Mouse (Mus musculus): ENCODE results near the gene Slc9a3r2. TPM values are rescaled to one million over a fixed set of nuclear protein-coding genes. Genes with fewer than 3 reads are reported as not detected.

Gene Slc9a3r2
- total RNA-seq, 2 experiments from 2014 or later: 27.8 to 52.9 TPM

- no peak for TF ChIP-seq CTCF (IDR thresholded peaks at IDR 0.05)
- Histone ChIP-seq H3K4me3 (no peak overlapping the region), H3K27ac (no peak overlapping the region)
- no peak for DNase-seq
- intact Hi-C loops (cut with DNase I): loop anchor here (1.0 kb wide), 1 partner anchor 115 kb away; no protein-coding TSS in a partner anchor
These were observed 4.8 kb upstream of the Slc9a3r2 start for GRCm38 (mm10) chr17:24654969-24655368.

DNA sequence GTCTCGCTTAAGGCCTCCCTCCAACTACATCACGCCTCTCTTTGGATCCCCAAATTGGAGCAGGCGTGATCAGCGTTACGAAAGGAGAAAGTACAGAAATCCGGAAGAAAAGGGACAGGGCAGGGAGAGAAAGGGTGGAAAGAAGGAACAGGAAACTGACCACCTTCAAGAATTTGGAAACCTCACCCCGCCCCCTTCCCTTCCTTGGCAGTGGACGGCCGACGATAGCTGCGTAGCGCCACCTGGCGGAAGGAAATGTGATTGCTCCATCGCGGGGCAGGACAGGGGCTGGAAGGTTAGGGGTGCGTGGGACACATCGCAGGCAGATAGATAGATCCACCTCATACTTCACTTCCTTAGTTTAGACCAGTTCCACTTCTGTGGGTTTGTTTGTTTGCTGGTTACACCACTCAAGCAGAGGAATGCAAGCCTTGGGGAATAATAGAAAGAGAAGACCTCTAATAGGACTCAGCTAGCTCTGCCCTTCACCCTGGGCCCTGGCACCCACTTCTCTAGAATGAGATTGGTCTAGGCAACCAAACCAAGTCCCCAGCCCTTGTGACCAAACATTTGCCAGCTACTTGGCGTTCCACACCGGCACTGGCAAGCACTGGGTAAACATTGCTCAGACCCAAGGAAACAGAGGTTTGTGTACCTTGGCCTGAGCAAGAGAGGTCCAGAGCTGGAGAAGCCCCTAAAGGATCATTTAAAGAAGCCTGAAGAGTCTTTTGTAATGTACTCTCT lies 4.0 kb upstream of the Slc9a3r2 start:
- intact Hi-C loops (cut with DNase I): loop anchor here (1.0 to 2.0 kb wide), 2 partner anchors 114 to 125 kb away; no protein-coding TSS in a partner anchor
- Histone ChIP-seq H3K27ac (0 out of 2 replicates have a peak overlapping the region, but pooled peaks have one; percentile 16), H3K4me3 (peak overlapping the region; percentile 54)
- peak; percentile 92 for TF ChIP-seq CTCF (IDR thresholded peaks at IDR 0.05)
- peak; percentile 80 for DNase-seq

GRCm38 (mm10) chr17:24651835-24652234 lies 1.7 kb upstream of the Slc9a3r2 start:
- TF ChIP-seq CTCF (IDR thresholded peaks at IDR 0.05): no peak
- no peak for DNase-seq
- intact Hi-C loops (cut with DNase I): loop anchor here (2.0 kb wide), 1 partner anchor 123 kb away; no protein-coding TSS in a partner anchor
- Histone ChIP-seq H3K27ac (peak overlapping the region; percentile 94), H3K4me3 (no peak overlapping the region)

GRCm38 (mm10) chr17:24650766-24651165 lies 639 bp upstream of the Slc9a3r2 start:
- DNase-seq: no peak
- H3K4me3 ChIP-seq: peak overlapping the region; percentile 83
- TF ChIP-seq CTCF (IDR thresholded peaks at IDR 0.05): no peak
- H3K27ac ChIP-seq: peak overlapping the region; percentile 94
- intact Hi-C loops (cut with DNase I): no loop called here

GRCm38 (mm10) chr17:24649581-24650069 lies 502 bp downstream of the Slc9a3r2 start:
- peak; percentile 70 for DNase-seq
- peak overlapping the region; percentile 94 for H3K27ac ChIP-seq
- intact Hi-C loops (cut with DNase I): no loop called here
- peak overlapping the region; percentile 83 for H3K4me3 ChIP-seq
- TF ChIP-seq CTCF (IDR thresholded peaks at IDR 0.05): no peak; the same call in 1 of the 2 replicates

DNA sequence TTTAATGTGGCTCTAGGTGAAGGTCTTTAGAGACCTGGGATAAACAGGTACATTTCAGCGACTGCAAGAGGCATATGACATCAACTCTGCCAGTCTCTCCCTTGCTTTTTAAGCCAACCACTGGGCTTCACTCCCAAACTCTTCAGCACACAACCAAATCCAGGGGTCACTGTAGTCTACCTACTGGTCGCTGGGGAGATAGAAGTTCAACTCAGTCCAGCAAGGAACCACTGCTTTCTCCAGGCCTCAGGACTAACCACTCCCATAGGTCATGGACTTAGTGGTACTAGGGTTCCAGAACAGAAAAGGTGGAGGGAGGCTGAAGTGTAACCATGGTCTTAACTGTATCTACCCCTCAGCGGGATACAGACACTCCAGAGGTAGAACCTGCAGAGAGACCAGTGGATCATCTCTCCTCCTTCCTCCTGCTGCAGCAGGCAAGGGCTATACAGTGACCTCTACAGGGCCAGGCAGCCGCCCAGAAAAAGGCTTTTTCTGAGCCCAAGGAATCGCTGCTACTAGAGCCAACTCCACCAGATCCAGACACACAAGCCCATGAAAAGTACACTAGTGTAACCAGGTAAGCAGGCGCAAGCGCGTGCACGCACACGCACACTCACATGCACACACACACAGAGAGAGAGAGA lies 1.3 kb downstream of the Slc9a3r2 start:
- H3K4me3 ChIP-seq: peak overlapping the region; percentile 83
- 0 out of 2 replicates have a peak, but pooled peaks have one; percentile 5 for TF ChIP-seq CTCF (IDR thresholded peaks at IDR 0.05)
- DNase-seq: no peak
- intact Hi-C loops (cut with DNase I): no loop called here
- H3K27ac ChIP-seq: peak overlapping the region; percentile 94

- peak overlapping the region; percentile 94 for H3K27ac ChIP-seq
- no peak for DNase-seq
- intact Hi-C loops (cut with DNase I): no loop called here
- TF ChIP-seq CTCF (IDR thresholded peaks at IDR 0.05): no peak
- H3K4me3 ChIP-seq: peak overlapping the region; percentile 83
These were observed 2.6 kb downstream of the Slc9a3r2 start for GRCm38 (mm10) chr17:24647493-24647892.

DNA sequence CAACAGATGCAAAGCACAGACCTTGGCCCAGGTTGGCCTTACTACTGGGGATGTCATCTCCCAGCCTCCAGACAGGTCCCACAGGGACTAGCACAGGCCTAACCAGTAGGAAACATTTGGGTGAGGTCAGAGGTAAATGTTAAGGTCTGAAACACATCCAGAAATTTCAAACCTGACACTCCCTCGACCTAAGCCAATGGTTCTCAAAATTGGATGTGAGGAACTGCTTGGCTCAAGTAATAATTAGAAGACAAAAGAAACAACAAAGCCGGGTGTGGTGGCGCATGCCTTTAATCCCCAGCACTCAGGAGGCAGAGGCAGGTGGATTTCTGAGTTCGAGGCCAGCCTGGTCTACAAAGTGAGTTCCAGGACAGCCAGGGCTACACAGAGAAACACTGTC lies 3.7 kb downstream of the Slc9a3r2 start:
- TF ChIP-seq CTCF (IDR thresholded peaks at IDR 0.05): no peak
- Histone ChIP-seq H3K4me3 (peak overlapping the region; percentile 83), H3K27ac (peak overlapping the region; percentile 94)
- DNase-seq: no peak
- intact Hi-C loops (cut with DNase I): no loop called here

DNA sequence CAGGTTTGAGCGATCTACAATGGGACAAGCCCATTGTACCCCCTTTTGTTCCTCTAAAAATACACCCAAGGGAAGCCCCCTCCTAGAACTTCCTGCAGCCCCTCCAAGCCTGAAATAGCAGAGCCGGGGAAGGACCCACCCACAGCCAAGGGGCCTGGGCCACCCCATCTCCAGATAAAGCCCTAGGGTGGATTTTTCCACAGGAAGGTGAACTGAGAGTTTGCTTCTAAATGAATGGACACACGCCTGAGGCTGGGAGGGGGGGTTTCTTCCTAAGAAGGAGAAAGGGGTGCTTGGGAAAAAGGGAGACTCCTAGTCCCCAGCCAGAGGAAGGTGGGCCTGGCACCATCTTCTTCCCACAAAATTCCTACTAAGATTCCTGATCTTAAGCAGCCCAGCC lies 4.2 kb downstream of the Slc9a3r2 start:
- peak overlapping the region; percentile 83 for H3K4me3 ChIP-seq
- peak overlapping the region; percentile 94 for H3K27ac ChIP-seq

GRCm38 (mm10) chr17:24644875-24645721 lies 5.0 kb downstream of the Slc9a3r2 start:
- intact Hi-C loops (cut with DNase I): no loop called here
- no peak for TF ChIP-seq CTCF (IDR thresholded peaks at IDR 0.05)
- peak; percentile 69 for DNase-seq
- Histone ChIP-seq H3K27ac (peak overlapping the region; percentile 94), H3K4me3 (peak overlapping the region; percentile 83)

More for the DNA sequence above, 4.2 kb downstream of the Slc9a3r2 start:
- intact Hi-C loops (cut with DNase I): no loop called here
- DNase-seq: no peak
- no peak for TF ChIP-seq CTCF (IDR thresholded peaks at IDR 0.05)

DNA sequence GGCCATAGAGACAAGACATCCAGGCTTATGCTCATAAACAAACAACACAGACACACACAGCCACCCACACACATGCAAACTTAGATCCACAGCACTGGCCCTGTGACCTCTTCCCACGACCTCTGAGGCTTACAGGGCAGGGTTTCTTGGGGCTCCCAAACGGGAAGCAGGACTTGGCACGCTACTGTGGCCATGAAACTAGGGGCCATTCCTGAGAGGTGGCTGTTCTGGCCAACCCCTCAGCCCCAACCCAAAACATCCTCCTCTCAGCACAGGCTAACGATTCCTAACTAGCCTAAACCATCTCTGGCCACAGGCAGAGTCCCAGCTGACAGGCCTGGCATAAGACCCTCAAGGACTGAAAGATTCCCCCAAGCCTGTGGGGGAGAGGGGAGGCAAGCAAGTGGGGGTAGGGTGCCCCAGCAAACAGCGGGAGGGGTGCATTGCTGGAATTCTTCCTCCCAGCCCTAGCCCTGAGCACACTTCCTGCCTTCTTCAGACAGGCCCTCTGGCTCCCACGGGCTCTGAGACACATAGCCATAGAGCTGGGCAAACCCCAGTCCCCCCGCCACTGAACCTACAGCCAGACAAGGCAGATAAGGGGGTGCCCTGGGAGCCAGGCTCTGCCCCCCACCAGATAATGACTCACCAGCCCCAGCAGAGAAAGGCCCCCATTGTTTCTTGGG lies 6.0 kb downstream of the Slc9a3r2 start:
- DNase-seq: no peak
- intact Hi-C loops (cut with DNase I): no loop called here
- Histone ChIP-seq H3K4me3 (peak overlapping the region; percentile 83), H3K27ac (peak overlapping the region; percentile 94)
- no peak for TF ChIP-seq CTCF (IDR thresholded peaks at IDR 0.05)
